Mouse (Mus musculus) CH12.LX (cell line): ENCODE data around the gene Med11. TPM values are rescaled to one million over a fixed set of nuclear protein-coding genes. Genes with fewer than 3 reads are reported as not detected.

Experiments used
- DNase-seq: peaks from one replicate; pipeline ENCODE4 v3.0.0-alpha.2; 2013; ENCODE audit errors: extremely low read depth
- H3K27ac ChIP-seq: 2 replicates; pipeline ENCODE4 v1.5.1; 2012; ENCODE audit warnings: low read depth, mild to moderate bottlenecking, control low read depth, moderate library complexity; ENCODE audit not compliant: insufficient read depth
- H3K27me3 ChIP-seq: replicated peaks from 2 replicates; pipeline ENCODE3; 2012; ENCODE audit warnings: inconsistent platforms
- H3K36me3 ChIP-seq, 2 experiments: replicated peaks in 1 of 2; 2 replicates each; pipeline versions ENCODE3 to v1.6.1; 2012; ENCODE audit warnings: inconsistent platforms in 1 of 2, low read length in 1 of 2, mild to moderate bottlenecking in 1 of 2, mixed read lengths in 1 of 2, moderate library complexity in 1 of 2; ENCODE audit not compliant: control insufficient read depth in 1 of 2, insufficient read depth in 1 of 2
- H3K4me1 ChIP-seq, 2 experiments: 2 replicates each; pipeline ENCODE4 v1.6.1; 2012; ENCODE audit warnings: inconsistent platforms in 1 of 2, moderate library complexity in 1 of 2; ENCODE audit not compliant: insufficient read depth in 2 of 2, control insufficient read depth in 1 of 2
- H3K4me2 ChIP-seq: 2 replicates; pipeline ENCODE4 v1.6.1; 2012; ENCODE audit warnings: low read depth, mild to moderate bottlenecking, control low read depth; ENCODE audit not compliant: poor library complexity, insufficient read depth, severe bottlenecking
- H3K4me3 ChIP-seq, 3 experiments: fragments of 150-350 bp in 1 of 3; sonication (generic) in 1 of 3; replicated peaks in 1 of 3; 2 replicates each; pipeline versions ENCODE3 to v1.5.1; 2011 to 2012; ENCODE audit warnings: low read depth in 2 of 3, low read length in 2 of 3, mild to moderate bottlenecking in 2 of 3, moderate library complexity in 2 of 3, control low read depth in 1 of 3, improper control_type of control experiment in 1 of 3, inconsistent platforms in 1 of 3, mixed read lengths in 1 of 3; ENCODE audit not compliant: poor library complexity in 1 of 3
- H3K79me2 ChIP-seq: replicated peaks from 2 replicates; pipeline ENCODE4 v1.6.1; 2012; ENCODE audit warnings: mild to moderate bottlenecking, moderate library complexity; ENCODE audit not compliant: control insufficient read depth, poor library complexity, insufficient read depth, severe bottlenecking; ENCODE audit errors: extremely low read depth
- H3K9ac ChIP-seq: 2 replicates; pipeline ENCODE4 v1.6.1; 2012; ENCODE audit warnings: low read depth, mild to moderate bottlenecking, control low read depth, moderate library complexity; ENCODE audit not compliant: insufficient read depth
- H3K9me3 ChIP-seq: replicated peaks from 2 replicates; pipeline ENCODE3; 2012; ENCODE audit warnings: low read length, inconsistent platforms, mixed read lengths
- CHD1 ChIP-seq: IDR thresholded peaks from 2 replicates; pipeline ENCODE4 v1.6.1; 2012; ENCODE audit warnings: low read depth, low read length, improper control_type of control experiment, inconsistent platforms
- CTCF ChIP-seq, 2 experiments: IDR thresholded peaks in 1 of 2; conservative IDR thresholded peaks in 1 of 2; 2 replicates each; pipeline ENCODE4 v1.5.1; 2011 to 2012; ENCODE audit warnings: low read depth in 2 of 2, low read length in 2 of 2, improper control_type of control experiment in 1 of 2, inconsistent platforms in 1 of 2, mild to moderate bottlenecking in 1 of 2, moderate library complexity in 1 of 2
- ELF1 ChIP-seq: IDR thresholded peaks from 2 replicates; pipeline ENCODE4 v1.6.1; 2014; ENCODE audit warnings: low read depth, mild to moderate bottlenecking, inconsistent platforms, low read length, improper control_type of control experiment
- EP300 ChIP-seq: IDR thresholded peaks from 2 replicates; pipeline ENCODE4 v1.6.1; 2011; ENCODE audit warnings: low read length, improper control_type of control experiment
- ETS1 ChIP-seq: conservative IDR thresholded peaks from 2 replicates; pipeline ENCODE4 v1.6.1; 2012; ENCODE audit warnings: low read depth, mild to moderate bottlenecking, inconsistent platforms, low read length, improper control_type of control experiment, moderate library complexity
- GABPA ChIP-seq: IDR thresholded peaks from 2 replicates; pipeline ENCODE4 v1.6.1; 2012; ENCODE audit warnings: low read depth, low read length, improper control_type of control experiment, inconsistent platforms; ENCODE audit not compliant: insufficient replicate concordance
- HCFC1 ChIP-seq: IDR thresholded peaks from 2 replicates; pipeline ENCODE4 v1.6.1; 2012; ENCODE audit warnings: low read depth, mild to moderate bottlenecking, inconsistent platforms, low read length, improper control_type of control experiment
- IRF4 ChIP-seq: IDR thresholded peaks from 2 replicates; pipeline ENCODE4 v1.6.1; 2014; ENCODE audit warnings: low read depth, mild to moderate bottlenecking, inconsistent platforms, low read length, improper control_type of control experiment
- JUN ChIP-seq: IDR thresholded peaks from 2 replicates; pipeline ENCODE4 v1.6.1; 2011; ENCODE audit warnings: low read depth, mild to moderate bottlenecking, low read length, improper control_type of control experiment, moderate library complexity; ENCODE audit not compliant: insufficient read depth
- JUND ChIP-seq: conservative IDR thresholded peaks from 2 replicates; pipeline ENCODE4 v1.6.1; 2011; ENCODE audit warnings: low read depth, low read length, improper control_type of control experiment
- KAT2A ChIP-seq: IDR thresholded peaks from 2 replicates; pipeline ENCODE4 v1.6.1; 2012; ENCODE audit warnings: low read length, improper control_type of control experiment, inconsistent platforms; ENCODE audit not compliant: insufficient replicate concordance
- MAFK ChIP-seq: IDR thresholded peaks from 2 replicates; pipeline ENCODE4 v1.6.1; 2011; ENCODE audit warnings: low read length, improper control_type of control experiment; ENCODE audit not compliant: insufficient replicate concordance
- MAZ ChIP-seq: IDR thresholded peaks from 2 replicates; pipeline ENCODE4 v1.6.1; 2012; ENCODE audit warnings: low read depth, mild to moderate bottlenecking, inconsistent platforms, low read length, improper control_type of control experiment, moderate library complexity
- MXI1 ChIP-seq: IDR thresholded peaks from 2 replicates; pipeline ENCODE4 v1.6.1; 2011; ENCODE audit warnings: mild to moderate bottlenecking, low read depth, low read length, improper control_type of control experiment
- MYC ChIP-seq: IDR thresholded peaks from 2 replicates; pipeline ENCODE4 v1.6.1; 2011; ENCODE audit warnings: low read depth, mild to moderate bottlenecking, improper control_type of control experiment, low read length
- NELFE ChIP-seq: IDR thresholded peaks from 2 replicates; pipeline ENCODE4 v1.6.1; 2011; ENCODE audit warnings: low read depth, low read length, improper control_type of control experiment
- PAX5 ChIP-seq: IDR thresholded peaks from 2 replicates; pipeline ENCODE4 v1.6.1; 2012; ENCODE audit warnings: low read length, inconsistent platforms, mixed read lengths
- POLR2A ChIP-seq: IDR thresholded peaks from 2 replicates; pipeline ENCODE4 v1.6.1; 2011; ENCODE audit warnings: low read depth, mild to moderate bottlenecking, improper control_type of control experiment, low read length
- POLR2AphosphoS2 ChIP-seq: IDR thresholded peaks from 2 replicates; pipeline ENCODE4 v1.6.1; 2011; ENCODE audit warnings: low read depth, low read length, improper control_type of control experiment
- RAD21 ChIP-seq: IDR thresholded peaks from 2 replicates; pipeline ENCODE4 v1.6.1; 2011; ENCODE audit warnings: low read depth, mild to moderate bottlenecking, low read length, improper control_type of control experiment, moderate library complexity
- RCOR1 ChIP-seq: conservative IDR thresholded peaks from 2 replicates; pipeline ENCODE4 v1.6.1; 2012; ENCODE audit warnings: low read depth, mild to moderate bottlenecking, inconsistent platforms, low read length, improper control_type of control experiment
- SIN3A ChIP-seq: IDR thresholded peaks from 2 replicates; pipeline ENCODE4 v1.6.1; 2012; ENCODE audit warnings: low read length, improper control_type of control experiment, inconsistent platforms
- TBP ChIP-seq: conservative IDR thresholded peaks from 2 replicates; pipeline ENCODE4 v1.6.1; 2011; ENCODE audit warnings: low read depth, low read length, improper control_type of control experiment
- TCF12 ChIP-seq: IDR thresholded peaks from 2 replicates; pipeline ENCODE4 v1.6.1; 2014; ENCODE audit warnings: low read depth, mild to moderate bottlenecking, inconsistent platforms, low read length, improper control_type of control experiment
- UBTF ChIP-seq: IDR thresholded peaks from 2 replicates; pipeline ENCODE4 v1.6.1; 2012; ENCODE audit warnings: low read depth, mild to moderate bottlenecking, inconsistent platforms, low read length, improper control_type of control experiment, moderate library complexity
- USF2 ChIP-seq: conservative IDR thresholded peaks from 2 replicates; pipeline ENCODE4 v1.6.1; 2011; ENCODE audit warnings: low read depth, low read length, improper control_type of control experiment
- ZC3H11A ChIP-seq: IDR thresholded peaks from 2 replicates; pipeline ENCODE4 v1.6.1; 2012; ENCODE audit warnings: low read depth, mild to moderate bottlenecking, inconsistent platforms, low read length, improper control_type of control experiment
- ZKSCAN1 ChIP-seq: IDR thresholded peaks from 2 replicates; pipeline ENCODE4 v1.6.1; 2012; ENCODE audit warnings: low read depth, inconsistent platforms, low read length, improper control_type of control experiment, borderline replicate concordance
- ZMIZ1 ChIP-seq: IDR thresholded peaks from 2 replicates; pipeline ENCODE4 v1.6.1; 2012; ENCODE audit warnings: low read depth, mild to moderate bottlenecking, inconsistent platforms, low read length, improper control_type of control experiment
- dilution Hi-C: fragments of 300-500 bp; cut with MboI; formaldehyde crosslinking; loops from 2 replicates; pipeline ENCODE4 v1.14.3; 2020; ENCODE audit warnings: low sequenced_read_pairs; ENCODE audit not compliant: extremely low pct_unique_long_range_greater_than_20kb, extremely low pct_ligation_motif_present
- in situ Hi-C: fragments of 300-500 bp; cut with MboI; formaldehyde crosslinking; loops from 3 replicates; pipeline ENCODE4 v1.14.3; 2019; ENCODE audit warnings: low sequenced_read_pairs, low pct_ligation_motif_present, low pct_unique_long_range_greater_than_20kb, mixed read lengths
- polyA plus RNA-seq: library from polyadenylated mRNA; unstranded; fragments of >175 nt; gene quantifications from 2 replicates; pipeline ENCODE4 v1.2.1, GENCODE M21; 2012; ENCODE audit warnings: low read depth; ENCODE audit not compliant: insufficient read length
- total RNA-seq, 2 experiments: library from RNA; depleted of rRNA; stranded (reverse); fragments of 300-350 nt in 1 of 2; fragments of >200 nt in 1 of 2; gene quantifications; 2 replicates each; pipeline ENCODE4 v1.2.3; 2012 to 2014

The Med11 gene
- total and polyA plus RNA-seq, 3 experiments = 52.2 to 79.9 (median 74.3) TPM

GRCm38 (mm10) chr11:70431574-70431973 lies 20.1 kb upstream of the Med11 start:
- peaks cover 9% of the 10 kb centered on the region for H3K79me2 ChIP-seq
- no peak overlapping the region for H3K27ac ChIP-seq
- peak overlapping the region; percentile 27; the same call in 1 of the 2 replicates for H3K4me2 ChIP-seq
- no peaks in the 10 kb centered on the region for H3K27me3 ChIP-seq
- TF ChIP-seq MXI1 = no peak
- TF ChIP-seq ELF1 = no peak
- no peak for TF ChIP-seq GABPA
- TF ChIP-seq POLR2AphosphoS2 = no peak
- TF ChIP-seq ETS1 = no peak
- H3K9me3 ChIP-seq = no peaks in the 10 kb centered on the region
- in situ Hi-C loops (no loop called here), dilution Hi-C loops (no loop called here)
- H3K4me3 ChIP-seq = peak overlapping the region in 2 of 3 experiments; percentile 73 to 87
- peaks cover 9 to 25% of the 10 kb centered on the region in 2 experiments for H3K36me3 ChIP-seq
- H3K9ac ChIP-seq = peak overlapping the region; percentile 21
- no peak for DNase-seq
- H3K4me1 ChIP-seq = peaks cover 11 to 46% of the 10 kb centered on the region in 2 experiments

GRCm38 (mm10) chr11:70432048-70432894 lies 19.4 kb upstream of the Med11 start, which contains the start of gene Arrb2:
TSS of gene Arrb2 (plus strand) at chr11:70432635.
- dilution Hi-C loops (no loop called here), in situ Hi-C loops (no loop called here)
- H3K79me2 ChIP-seq = peaks cover 9% of the 10 kb centered on the region
- H3K4me2 ChIP-seq = peak within 1 kb of the TSS; percentile 75
- peak within 1 kb of the TSS; percentile 59 for H3K27ac ChIP-seq
- peak within 1 kb of the TSS; percentile 68 for H3K9ac ChIP-seq
- no peaks in the 10 kb centered on the region for H3K27me3 ChIP-seq
- DNase-seq = peak; percentile 98
- peaks cover 16 to 32% of the 10 kb centered on the region in 2 experiments for H3K36me3 ChIP-seq
- H3K9me3 ChIP-seq = no peaks in the 10 kb centered on the region
- peak within 1 kb of the TSS; percentile 69 to 87 (median 73) for H3K4me3 ChIP-seq
- H3K4me1 ChIP-seq = peaks cover 10 to 51% of the 10 kb centered on the region in 2 experiments
- TF ChIP-seq CHD1 (no peak), USF2 (peak; percentile 7; the same call in 1 of the 2 replicates), JUND (peak; percentile 43; the same call in 1 of the 2 replicates), GABPA (no peak), EP300 (no peak), MAFK (0 out of 2 replicates have a peak, but pooled peaks have one; percentile 32), SIN3A (peak; percentile 93), POLR2A (peak; percentile 85; the same call in 1 of the 2 replicates), ZMIZ1 (peak; percentile 71; the same call in 1 of the 2 replicates), ZC3H11A (peak; percentile 55; the same call in 1 of the 2 replicates), PAX5 (no peak), IRF4 (peak; percentile 66), ZKSCAN1 (peak; percentile 25; the same call in 1 of the 2 replicates), MYC (peak; percentile 96), NELFE (peak; percentile 79), MXI1 (peak; percentile 98), RCOR1 (no peak; the same call in 1 of the 2 replicates), CTCF (conservative IDR thresholded peaks at IDR 0.05 in 1 of 2, IDR thresholded peaks at IDR 0.05 in 1 of 2; ENCODE audit: low read depth in 2 of 2, low read length in 2 of 2) (peak in 1 of 2 experiments; percentile 94; a peak in 2 of 4 replicates), ELF1 (peak; percentile 25), MAZ (peak; percentile 80), TCF12 (peak; percentile 33; the same call in 1 of the 2 replicates), KAT2A (no peak), HCFC1 (peak; percentile 49), UBTF (peak; percentile 40), TBP (no peak), JUN (peak; percentile 35; the same call in 1 of the 2 replicates), POLR2AphosphoS2 (no peak), RAD21 (peak; percentile 88)
